Mouse (Mus musculus) heart, postnatal 36 days (tissue): Measurements from ENCODE around the gene Tpp1. TPM values are rescaled to one million over a fixed set of nuclear protein-coding genes. Genes with fewer than 3 reads are reported as not detected.

Experiments
- DNase-seq, 2 experiments: peaks; one replicate each; pipeline ENCODE4 v3.0.0; 2021 to 2022
- intact Hi-C: fragments of 180-260 bp; cut with DNase I; formaldehyde crosslinking; loops from one replicate; pipeline ENCODE4 v1.15.1; 2025
- total RNA-seq, 2 experiments: library from RNA; stranded (reverse); gene quantifications; 2 replicates each; pipeline ENCODE4 v1.2.3; 2021

The Tpp1 gene
- total RNA-seq = 10 to 100 TPM; 44.7 to 47.5 TPM

DNA sequence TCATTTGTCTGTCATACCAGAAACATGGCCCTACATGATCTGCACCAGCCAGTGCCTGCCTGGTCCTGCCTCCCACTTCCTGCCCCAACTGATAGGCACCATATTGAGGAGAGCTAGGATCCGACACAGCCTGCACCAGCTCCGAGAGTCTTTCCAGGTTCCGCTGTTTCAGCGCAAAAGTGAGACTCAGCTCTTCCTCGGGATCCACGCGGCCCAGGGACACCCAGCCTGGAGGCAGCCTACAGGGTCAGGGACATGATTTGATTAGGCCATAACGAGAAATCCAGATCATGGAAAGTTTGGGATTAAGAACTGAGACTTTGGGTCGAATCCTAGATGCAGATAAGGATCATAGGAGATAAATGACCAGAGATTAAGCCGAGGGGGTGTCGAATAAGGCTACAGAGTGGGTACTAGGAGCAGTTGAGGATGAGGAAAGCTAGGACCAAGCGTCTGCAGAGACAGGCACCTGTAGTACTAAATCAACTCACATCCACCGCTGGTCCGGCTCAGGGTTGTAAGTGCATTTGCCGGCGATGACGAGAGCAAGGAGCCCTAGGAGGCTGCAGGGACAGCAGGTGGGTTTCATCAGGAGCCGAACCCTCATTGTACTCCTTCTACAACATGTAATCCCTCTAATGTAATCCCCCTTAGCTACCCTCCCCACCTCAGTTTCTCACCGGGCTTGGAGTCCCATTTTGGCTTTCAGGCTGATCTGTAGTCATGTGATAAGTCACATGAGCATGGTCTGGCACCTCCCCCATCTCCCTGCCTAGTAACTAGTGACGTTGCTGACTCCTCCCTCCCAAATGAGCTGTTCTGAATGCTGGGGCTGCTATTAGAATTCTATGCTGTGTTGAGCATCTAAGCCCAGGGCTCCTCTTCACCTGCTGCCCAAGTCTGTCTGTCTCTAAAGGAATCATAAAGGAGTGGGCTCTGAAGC is at the start of gene Tpp1:
Gene Tpp1 (minus strand): TSS at position 745 of the 943 bp plus-strand sequence.
- DNase-seq = peak; percentile 86 to 88
- intact Hi-C loops = no loop called here

DNA sequence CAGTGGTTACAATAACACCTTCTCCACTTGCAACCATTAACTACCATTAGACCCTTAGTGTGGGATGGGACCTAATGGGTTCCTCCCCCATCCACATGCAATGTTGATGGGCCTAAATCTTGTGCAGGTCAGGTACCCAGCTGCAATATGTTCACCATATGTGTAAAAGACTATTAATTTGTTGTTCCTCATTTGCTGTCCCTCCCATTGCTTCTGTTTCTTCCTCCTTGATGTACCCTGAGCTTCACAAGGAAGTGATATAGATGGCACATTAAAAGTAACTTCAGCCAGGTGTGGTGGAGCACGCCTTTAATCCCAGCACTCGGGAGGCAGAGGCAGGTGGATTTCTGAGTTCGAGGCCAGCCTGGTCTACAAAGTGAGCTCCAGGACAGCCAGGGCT is 44.9 kb upstream of the Tpp1 start:
- DNase-seq = no peak
- intact Hi-C loops = no loop called here

DNA sequence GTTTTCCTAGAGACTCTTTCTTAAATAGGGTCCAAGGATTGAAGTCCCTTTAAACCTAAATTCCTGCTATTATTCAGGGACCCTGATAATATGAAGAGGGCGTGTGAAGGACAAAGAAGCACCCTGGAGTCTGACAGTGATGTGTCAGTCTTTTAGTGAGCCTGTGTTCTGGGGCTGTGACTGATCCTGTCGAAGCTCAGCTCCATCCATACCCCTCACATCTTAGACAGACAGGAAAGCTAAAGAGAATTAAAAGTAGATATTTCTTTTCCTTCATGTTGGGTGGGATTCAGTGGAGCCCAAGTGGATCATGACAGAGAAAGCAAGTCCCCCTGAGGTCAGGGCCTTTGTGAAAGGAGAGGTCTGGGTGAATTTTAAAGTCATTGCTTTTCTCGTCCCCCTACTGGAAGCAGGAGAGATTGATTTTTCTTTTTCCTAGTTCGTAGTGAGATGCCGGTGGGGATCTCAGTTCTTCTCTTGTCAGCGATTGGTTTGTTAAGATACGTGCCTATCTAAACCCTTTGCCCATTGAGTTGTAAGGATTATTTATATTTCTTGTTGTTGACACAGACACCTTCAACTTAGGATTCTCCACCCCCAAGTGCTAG is 43.8 kb upstream of the Tpp1 start:
- no peak for DNase-seq
- intact Hi-C loops = no loop called here

DNA sequence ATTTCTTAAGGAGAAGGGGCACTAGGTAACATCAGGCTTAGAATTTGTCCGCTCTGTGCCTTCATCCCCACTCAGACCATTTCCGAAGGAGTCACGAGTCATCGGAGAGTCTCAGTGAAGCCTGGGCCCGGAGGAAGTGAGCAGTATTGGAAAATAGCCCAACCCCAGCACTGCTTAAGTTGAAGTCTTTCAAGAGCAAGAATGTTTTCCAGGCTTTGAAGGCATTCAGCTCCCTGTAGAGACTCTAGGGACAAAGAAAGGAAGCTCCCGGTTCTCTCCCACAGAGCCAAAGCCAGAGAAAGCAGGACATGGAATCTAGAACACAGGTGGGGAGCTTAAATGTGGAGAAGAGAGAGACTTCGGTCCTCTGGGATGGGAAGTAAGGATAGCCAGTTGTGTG is 41.7 kb upstream of the Tpp1 start:
- intact Hi-C loops = loop anchor here (2.0 kb wide), 1 partner anchor 15 kb away; no protein-coding TSS in a partner anchor
- DNase-seq = peak in 1 of 2 experiments; percentile 33

DNA sequence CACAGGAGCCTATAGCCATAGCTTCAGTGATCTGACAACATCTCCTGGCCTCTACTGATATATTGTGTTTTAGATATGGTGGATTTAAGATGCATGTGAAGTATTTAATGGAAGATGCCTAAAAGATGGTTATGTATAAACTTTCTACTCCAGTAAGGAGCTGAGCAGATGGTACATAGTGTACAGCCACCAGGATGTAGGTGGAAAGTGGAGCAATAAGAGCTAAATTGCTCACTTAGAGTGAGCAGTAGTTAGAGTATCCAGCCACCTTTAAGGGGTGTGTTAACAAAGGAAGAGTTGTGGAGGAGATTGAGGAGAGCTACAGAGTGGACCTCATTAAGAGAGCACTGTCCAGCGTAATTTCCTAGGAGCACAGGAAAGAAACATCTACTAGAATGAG is 39.1 kb upstream of the Tpp1 start:
- DNase-seq = no peak
- intact Hi-C loops = no loop called here

DNA sequence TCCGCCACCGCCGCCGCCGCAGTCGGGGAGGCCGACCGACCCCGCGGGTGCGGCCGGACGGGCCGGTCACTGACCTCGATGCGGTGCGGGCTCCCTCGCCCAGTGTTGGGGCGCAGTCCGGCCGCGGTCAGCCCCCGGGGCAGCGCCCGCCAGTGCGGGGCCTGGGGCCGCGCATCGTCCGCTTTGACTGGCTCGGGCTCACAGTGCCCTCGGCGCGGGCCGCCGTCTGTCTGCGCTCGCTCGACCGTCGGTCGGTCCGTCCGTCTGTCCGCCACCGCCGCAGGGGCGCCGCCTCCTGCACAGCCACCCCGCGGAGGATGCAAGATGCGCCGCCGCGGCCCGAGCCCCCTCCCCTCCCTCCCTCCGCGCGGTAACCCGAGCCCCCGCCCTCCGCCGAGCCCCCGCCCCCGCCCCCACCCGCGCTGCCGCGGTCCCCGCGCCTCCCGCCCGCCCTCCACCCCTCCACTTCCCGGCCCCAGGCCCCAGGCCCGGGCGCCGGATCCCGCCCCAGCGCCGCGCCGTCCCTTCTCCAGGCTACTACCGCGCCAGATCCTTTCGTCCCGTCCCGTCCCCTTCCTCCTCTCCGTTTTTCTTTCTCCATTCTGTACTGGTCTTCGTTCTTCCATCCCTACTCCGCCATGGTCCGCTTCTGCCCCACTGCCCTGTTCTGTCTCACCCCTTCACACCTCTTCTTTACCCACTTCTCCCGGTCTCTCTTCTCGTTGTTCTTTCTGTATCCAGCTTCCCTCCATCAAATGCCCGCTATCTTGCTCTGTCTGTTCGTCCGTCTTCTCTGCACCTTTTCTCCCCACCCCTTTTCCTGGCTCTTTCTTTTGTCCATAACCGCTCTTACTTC is 35.5 kb upstream of the Tpp1 start, which contains the start of gene Dchs1:
Gene Dchs1 (minus strand): TSS at position 370 of the 856 bp plus-strand sequence.
- intact Hi-C loops = loop anchor here (1.0 kb wide), 1 partner anchor 19 kb away; no protein-coding TSS in a partner anchor
- peak; percentile 46 to 57 for DNase-seq

DNA sequence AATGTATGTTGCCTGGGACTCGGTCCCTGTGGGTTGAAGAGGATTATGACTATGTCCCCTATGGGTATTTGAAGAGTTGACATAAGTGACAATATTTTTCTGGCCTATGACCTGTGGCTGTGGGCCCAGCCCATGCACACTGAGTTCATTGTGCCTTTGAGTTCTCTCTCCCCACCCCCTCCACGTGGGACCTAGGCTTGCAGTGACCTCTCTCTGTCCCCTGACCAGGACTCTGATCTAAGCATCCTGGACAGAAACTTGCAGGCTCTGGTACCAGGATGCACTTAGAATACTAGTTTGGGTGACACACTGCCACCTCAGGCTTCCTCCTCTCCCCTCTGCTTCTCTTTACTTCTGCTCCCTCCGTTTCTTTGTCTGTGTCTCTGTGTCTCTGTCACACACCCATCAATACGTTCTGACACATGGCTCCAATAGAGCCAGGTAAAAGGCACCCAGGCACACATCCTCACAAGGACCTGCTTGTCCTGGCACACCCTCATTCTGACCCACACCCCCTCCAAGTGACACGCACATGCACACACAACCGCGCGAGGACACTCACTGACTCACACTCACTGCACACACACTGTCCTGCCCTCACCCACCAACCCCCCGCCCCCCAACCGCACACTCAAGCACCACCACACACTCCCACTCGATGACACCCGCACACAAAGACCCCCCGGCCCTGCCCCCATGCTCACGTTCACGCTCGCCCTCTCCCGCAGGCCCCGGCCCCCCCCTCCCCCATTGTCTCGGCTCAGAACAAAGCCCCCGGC is 34.7 kb upstream of the Tpp1 start:
- no peak for DNase-seq
- intact Hi-C loops = loop anchor here (1.0 kb wide), 1 partner anchor 18 kb away; no protein-coding TSS in a partner anchor

DNA sequence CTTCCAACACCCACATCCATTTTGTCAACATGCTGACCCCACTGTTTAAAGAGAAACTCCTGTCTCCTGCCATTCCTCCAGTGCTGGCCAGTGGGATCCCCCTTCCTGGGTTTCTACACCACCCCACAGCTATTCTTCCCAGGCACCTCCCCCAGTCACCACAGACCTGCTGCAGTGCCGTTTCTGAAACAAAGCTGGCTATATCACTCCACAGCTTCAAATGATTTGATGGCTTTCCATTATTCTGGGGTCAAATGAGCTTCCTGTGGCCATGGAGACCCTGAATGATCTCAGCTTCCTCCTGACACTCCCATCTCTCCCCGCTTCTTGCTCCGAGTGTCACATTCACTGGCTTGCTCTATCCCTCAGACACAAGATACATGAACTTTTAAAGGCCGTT is 32.5 kb upstream of the Tpp1 start:
- DNase-seq = no peak

DNA sequence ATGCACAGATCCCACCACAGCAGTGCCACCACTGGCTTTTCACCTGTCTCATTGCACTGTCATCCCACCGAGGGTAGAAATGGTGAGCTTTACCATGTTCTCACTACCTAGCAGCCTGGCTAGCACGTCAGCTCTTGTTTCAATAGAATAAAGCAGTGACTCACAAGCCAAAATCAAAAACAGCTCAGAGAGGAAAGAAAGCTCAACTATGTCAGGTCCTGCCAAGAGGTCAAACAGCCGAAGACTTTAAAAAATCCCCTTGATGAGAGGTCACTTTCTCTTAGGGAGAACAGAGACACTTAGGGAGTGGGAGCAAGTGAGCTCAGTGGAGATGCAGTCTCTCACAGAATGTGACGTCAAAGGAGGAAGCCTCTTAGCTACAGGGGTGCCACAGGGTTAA is 31.8 kb upstream of the Tpp1 start:
- intact Hi-C loops = no loop called here
- no peak for DNase-seq

More for the DNA sequence above, 32.5 kb upstream of the Tpp1 start:
- intact Hi-C loops = no loop called here

DNA sequence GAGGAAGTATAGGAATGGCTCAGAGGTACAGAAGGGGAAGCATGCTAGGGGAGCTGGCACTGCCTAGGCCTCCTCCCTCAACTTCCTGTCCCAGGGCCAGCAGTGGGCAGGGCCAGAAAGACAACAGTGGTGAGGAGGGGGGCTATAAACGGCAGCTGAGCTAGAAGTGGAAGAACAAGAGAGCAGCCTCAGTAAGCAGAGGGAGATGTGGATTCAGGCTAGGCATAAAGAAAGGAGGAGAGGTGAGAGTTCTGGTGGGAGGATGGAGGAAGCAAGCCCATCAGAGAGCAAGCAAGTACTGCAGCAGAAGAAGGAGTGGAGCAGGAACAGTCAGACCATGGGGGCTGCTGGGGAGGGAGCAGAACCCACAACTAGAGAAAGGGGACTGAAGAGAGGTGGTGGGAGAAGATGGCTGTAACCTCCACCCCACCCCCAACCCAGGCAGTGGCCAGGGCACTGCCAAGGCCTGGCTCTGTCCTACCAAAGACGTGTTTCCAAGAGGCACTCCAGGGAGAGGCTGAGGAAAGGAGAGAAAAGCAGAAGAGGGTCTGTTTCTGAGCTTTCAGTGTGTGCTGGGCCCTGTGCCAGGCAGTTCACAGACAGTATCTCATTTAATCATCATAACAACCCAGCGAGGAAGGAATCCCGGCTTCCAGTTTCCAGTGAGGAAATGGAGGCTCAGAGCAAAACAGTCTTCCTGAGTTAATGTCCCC is 26.7 kb upstream of the Tpp1 start:
- intact Hi-C loops = loop anchor here (2.0 kb wide), 1 partner anchor 30 kb away; no protein-coding TSS in a partner anchor
- DNase-seq = peak; percentile 36 to 47

DNA sequence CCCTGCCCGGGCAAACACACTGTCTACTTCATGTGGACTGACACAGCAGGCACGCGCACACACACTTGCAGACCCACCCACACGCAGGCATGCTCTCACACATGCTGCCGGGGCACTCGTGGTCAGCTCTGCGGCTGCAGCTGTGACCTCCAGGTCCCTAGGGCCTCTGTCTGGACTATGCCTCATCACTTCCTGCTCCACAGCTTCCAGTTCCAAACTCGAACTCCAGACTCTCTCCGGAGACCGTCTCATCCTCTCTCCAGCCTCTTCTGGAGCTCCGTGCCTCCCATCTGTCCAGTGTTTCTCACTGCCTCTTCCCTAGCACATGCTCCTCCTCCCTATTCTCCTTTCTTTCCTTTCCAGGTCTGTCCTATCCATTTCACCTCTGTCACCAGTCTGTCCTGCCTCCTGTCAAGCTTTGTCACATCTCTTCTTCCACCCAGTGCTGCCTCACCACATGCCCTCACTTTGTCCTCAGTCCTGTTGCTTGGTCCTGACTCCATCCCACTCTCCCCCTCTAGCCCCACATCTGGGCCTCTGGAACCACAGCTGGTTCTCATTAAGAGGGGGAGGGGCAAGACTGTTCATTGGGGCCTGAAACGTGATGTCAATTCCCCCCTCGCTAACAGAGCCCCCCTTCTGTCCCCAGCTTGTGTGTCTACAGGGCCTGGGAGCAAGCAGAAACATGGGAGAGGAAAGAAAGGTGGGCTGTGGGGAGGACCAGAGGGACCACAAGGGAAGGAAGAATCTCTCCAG is 25.9 kb upstream of the Tpp1 start:
- DNase-seq = peak; percentile 69 to 75
- intact Hi-C loops = loop anchor here (2.0 kb wide), 1 partner anchor 31 kb away; no protein-coding TSS in a partner anchor

DNA sequence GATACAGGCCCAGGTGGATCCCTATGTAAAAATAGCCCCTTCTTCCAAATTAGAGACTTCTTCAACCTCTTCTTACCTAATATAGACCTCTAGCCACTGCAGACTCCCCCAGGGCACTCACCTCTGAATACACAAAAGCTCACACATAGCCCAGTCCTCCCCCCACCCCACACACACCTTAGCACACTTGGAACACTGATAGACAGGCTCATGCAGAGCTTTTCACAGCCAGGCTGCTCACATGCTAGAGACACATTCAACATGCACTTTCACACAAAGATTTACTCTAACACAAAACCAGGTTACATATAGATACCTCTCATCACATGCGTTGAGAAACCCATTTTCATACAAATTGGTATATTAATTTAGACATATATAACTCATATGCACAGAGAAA is 25.3 kb upstream of the Tpp1 start:
- intact Hi-C loops = no loop called here
- DNase-seq = no peak

DNA sequence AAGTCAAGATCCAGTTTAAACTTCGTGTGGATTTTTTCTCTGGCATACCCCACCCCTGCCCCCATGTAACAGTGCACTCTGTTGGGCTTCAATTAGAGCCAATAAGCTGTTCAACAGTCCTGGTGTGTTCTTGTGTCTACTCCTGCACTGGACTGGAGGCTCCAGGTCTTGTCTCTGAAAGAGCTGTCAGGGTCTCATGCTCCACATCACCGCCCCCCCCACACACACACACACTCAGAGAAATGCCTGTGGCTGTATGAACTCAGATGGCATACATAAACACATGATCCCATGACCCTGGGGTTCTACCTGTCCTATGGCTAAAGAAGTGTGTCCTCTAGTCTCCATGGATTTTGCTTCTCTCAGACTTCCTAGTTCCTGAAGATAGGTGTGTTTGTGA is 24.0 kb upstream of the Tpp1 start:
- DNase-seq = no peak
- intact Hi-C loops = no loop called here

DNA sequence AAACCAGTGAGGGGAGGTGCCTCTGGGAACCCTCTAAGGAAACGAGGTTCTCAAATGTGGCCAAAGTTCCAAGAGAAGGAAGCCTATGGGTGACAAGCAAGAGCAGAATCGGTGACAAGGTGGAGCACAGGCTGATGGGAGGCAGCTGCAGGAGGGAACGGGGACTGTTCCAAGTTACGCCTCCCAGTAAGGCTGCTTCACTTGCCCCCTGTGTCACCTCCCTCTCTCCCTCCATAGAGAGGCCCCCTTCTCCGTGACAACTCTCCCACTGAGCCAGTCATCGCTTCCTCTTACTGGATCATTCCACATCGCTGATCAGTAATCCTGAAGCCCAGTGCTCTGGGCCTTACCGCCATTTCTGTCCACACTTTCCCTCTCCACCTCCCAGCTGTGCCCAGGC is 22.6 kb upstream of the Tpp1 start:
- no peak for DNase-seq
- intact Hi-C loops = no loop called here

DNA sequence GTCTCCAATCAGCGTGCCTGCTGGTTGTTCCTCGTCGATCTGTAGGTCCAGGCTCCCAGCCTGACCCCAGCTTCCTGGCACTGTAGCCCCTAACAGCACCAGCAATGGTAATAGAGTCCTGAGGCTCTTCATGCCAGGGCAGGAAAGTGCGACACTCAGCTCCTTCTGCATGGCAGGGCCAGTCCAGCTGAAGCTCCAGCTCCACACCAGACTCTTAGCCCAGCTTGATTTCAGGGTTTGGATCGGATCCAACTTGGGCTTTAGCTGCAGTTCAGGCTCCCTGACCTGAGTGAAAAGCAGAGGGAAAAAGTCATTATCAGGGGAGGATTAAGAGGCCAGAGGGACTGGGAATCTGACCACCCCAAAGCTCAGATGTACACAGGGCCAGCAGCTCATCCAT is 21.0 kb upstream of the Tpp1 start:
- intact Hi-C loops = no loop called here
- DNase-seq = no peak

DNA sequence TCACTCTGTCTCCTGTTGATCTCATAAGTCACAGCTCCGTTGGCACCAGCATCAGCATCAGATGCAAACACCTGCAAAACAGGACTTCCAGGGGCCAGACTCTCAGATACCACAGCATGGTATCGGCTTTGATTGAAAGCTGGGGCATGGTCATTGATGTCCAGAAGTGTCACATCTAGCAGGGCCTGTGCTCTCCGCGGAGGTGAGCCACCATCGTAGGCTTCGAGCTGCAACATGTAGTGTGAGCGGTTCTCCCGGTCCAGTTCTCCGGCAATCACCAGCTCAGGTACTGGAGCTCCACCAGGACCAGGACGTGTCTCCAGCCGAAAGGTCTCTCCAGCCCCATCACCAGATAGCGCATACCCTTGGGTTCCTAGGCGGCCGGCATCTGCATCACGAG is 20.3 kb upstream of the Tpp1 start:
- DNase-seq = no peak
- intact Hi-C loops = no loop called here

DNA sequence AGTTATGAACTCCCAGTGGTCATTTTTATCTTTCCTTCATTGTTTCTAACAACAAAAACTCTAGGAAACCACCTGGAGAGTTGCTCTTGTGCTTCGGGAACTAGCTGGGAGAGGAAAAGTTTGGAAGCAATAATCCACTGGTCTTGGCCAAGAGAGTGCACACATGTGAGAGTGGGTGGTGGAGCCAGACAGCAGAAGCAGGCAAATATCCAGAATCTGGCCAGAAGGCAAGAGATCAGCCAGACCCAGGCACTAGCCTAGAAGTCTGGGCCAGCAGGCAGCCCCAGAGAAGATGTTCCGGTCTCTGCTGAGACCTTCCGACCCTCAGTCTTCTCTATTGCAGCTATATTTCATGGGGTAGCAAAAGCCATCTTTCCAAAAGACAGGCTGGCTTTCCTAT is 17.9 kb upstream of the Tpp1 start:
- DNase-seq = peak; percentile 38 to 48
- intact Hi-C loops = no loop called here

DNA sequence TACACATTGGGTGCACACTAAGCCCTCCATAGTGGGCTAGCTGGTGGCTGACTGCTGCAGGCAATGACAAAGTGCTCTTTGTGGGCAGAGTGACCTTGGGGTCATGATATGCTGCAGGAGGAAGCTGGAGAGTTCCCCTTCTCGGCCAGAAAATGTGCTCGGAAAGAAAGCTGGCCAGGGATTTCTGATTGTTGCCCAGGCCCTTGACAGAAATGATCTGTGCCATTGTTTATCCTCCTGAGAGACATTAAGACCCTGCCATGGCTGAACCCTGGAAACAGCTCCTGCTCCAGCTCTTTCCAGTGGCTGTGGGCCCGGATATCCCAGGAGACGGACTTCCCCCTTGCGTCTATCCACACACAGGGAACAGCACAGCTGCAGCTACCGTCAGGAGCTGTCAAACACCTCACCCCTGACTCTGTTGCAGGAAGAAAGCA is 15.7 kb upstream of the Tpp1 start:
- peak in 1 of 2 experiments; percentile 27 for DNase-seq
- intact Hi-C loops = loop anchor here (1.0 kb wide), 1 partner anchor 20 kb away; the partner anchor contains the start of gene Dchs1
